Mouse (Mus musculus): ENCODE results near the gene Baz1a. TPM values are rescaled to one million over a fixed set of nuclear protein-coding genes. Genes with fewer than 3 reads are reported as not detected.

Baz1a gene
- 35.4 and 40.3 TPM in 2 replicates for polyA plus RNA-seq (2016; fragmentation: Nextera tagmentation; extraction: Ambion mirVana)

DNA sequence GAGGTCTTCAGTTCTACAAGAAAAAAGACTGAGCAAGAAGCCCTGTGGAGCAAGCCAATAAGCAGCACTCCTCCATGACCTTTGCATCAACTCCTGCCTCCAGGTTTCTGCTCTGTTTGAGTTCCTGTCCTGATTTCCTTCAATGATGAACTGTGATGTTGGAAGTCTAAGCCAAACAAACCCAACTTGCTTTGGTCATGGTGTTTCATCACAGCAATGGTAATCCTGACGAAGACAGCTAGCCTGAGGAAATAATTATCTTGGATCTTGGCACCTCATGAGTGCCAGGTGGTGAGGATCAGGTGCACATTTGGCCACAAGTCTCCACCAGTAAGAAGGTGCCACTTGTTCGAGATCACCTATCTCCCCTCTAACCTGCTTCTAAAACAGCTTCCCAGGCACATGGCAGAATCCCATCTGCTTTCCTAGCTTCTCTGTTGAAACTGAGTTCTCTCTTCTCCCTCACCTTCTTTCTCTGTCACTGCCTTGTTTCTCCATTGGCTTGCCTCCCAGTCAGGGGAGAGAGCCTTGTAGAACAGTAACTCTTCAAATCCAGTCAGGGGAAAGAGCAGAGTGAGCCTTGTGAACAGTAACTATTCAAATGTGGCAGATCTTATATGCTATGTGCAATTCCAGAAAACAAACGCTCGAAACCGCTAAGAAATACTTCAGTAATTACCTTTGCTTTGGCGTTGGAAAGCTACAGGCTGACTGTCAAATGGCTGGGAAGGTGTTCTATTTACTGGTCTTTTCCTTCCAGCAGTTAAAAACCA lies at the start of gene Baz1a:
Baz1a (minus strand) TSS at position 723 of the 773 bp plus-strand sequence.
- no peaks in the 10 kb centered on the region for H3K9me3 ChIP-seq
- H3K36me3 ChIP-seq = no peaks in the 10 kb centered on the region
- ATAC-seq (ENCODE audit: low FRiP score, low read depth) = no peak
- 87% methylated on average over 6 of the region's 6 CpGs for WGBS
- no peak within 1 kb of the TSS for H3K4me2 ChIP-seq (replicated peaks)
- H3K4me1 ChIP-seq = peaks cover 3% of the 10 kb centered on the region; the same call in 1 of the 2 replicates
- H3K27ac ChIP-seq (replicated peaks) = no peak within 1 kb of the TSS
- H3K27me3 ChIP-seq = no peaks in the 10 kb centered on the region
- H3K4me3 ChIP-seq = no peak within 1 kb of the TSS
- no peak within 1 kb of the TSS for H3K9ac ChIP-seq (replicated peaks)

DNA sequence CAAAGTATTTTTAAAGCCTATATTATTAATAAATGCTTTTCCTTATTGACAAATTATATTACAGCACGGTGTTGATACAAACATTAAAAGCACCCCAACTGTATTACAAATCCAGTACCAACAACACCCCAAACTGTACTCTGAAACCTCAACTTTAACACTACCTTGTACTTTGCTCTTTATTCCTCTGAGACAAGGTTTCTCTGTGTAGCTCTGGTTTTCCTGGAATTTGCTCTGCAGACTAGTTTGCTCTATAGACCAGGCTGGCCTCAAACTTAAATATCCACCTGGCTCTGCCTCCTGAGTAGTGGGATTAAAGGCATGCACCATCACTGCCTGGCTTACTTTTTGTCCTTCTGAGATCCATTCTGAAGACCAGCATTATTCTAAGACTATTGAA lies 48.0 kb upstream of the Baz1a start:
- Histone ChIP-seq H3K4me3 (no peak overlapping the region), H3K27me3 (no peaks in the 10 kb centered on the region), H3K9ac (replicated peaks) (no peak overlapping the region), H3K9me3 (no peaks in the 10 kb centered on the region), H3K36me3 (peaks cover 15% of the 10 kb centered on the region; the same call in 1 of the 2 replicates), H3K4me2 (replicated peaks) (no peak overlapping the region), H3K4me1 (no peaks in the 10 kb centered on the region), H3K27ac (replicated peaks) (no peak overlapping the region)
- 94% methylated on average over 1 of the region's 1 CpGs for WGBS
- ATAC-seq (ENCODE audit: low FRiP score, low read depth) = no peak

DNA sequence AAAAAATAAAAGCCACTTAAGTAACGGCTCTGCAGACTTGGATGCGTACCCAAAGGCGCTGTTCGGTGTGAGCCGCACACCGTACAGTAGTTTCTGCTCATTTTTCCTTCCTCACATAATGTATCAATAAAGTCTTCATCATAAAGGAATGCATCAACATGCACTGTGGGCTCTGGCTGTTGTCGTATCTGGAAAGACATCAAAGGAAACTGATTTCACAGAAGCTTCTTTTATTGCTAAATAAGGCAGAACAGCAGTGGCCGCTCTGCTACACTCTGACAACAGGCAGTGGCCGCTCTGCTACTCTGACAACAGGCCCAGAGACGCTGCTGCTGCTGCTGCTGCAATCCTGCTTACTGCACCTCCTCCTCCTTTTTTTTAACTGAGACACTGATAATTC lies 46.9 kb upstream of the Baz1a start:
- no peak overlapping the region for H3K4me2 ChIP-seq (replicated peaks)
- no peaks in the 10 kb centered on the region for H3K9me3 ChIP-seq
- H3K4me1 ChIP-seq = no peaks in the 10 kb centered on the region
- ATAC-seq (ENCODE audit: low FRiP score, low read depth) = no peak
- no peak overlapping the region for H3K4me3 ChIP-seq
- WGBS = 83% methylated on average over 10 of the region's 10 CpGs
- peaks cover 15% of the 10 kb centered on the region; the same call in 1 of the 2 replicates for H3K36me3 ChIP-seq
- no peaks in the 10 kb centered on the region for H3K27me3 ChIP-seq
- H3K9ac ChIP-seq (replicated peaks) = no peak overlapping the region
- no peak overlapping the region for H3K27ac ChIP-seq (replicated peaks)

DNA sequence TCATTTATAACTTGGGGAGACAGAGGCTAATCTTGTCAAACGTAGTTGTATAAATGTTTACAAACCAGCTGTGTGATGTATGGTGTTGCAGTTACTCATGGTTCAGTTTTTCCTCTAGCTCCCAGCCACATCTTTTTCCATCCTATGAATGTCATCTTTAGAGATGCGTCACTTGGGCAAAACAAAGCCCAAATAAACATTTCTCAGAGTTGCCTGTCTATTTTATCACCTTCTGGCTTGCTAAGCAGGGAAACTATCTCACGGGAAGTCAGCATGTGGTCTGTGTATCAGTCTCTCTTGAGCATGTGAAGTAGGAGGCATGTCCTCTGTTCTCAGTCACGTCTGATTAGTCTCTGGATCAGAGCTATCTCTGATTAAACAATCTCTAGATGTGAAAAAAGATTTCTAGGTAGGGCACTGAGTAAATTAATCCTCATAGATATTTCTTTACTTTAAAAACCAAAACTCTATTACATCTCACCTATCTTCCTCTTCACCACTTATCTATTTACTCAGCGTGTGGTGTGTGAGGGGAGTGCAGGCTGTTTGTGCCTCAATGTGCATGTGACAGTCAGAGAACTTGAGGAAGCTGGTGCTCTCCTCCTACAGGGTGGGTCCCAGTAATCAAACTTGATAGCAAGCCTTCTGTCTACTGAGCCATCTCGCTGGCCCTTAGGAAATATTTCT lies 46.2 kb upstream of the Baz1a start:
- no peak overlapping the region for H3K27ac ChIP-seq (replicated peaks)
- 94% methylated on average over 6 of the region's 6 CpGs for WGBS
- ATAC-seq (ENCODE audit: low FRiP score, low read depth) = no peak

DNA sequence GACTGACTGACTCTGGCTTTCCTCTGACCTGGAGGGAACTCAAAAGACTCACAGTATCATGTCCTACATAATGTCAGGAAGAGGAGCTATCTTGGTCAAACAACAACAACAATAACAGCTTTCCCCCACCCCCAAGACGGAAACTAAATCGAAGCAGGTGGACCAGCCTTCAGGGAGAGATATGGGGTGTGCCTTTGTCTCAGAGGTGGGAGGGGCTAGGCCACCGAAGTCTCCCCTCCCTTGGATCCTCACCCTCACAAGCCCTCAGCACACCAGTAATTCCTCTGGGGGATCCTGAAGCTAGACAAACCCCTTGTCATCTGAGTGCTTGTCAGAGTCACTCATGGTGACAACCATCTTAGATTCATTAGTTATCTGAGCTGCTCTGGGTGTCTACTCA lies 45.7 kb upstream of the Baz1a start:
- H3K27me3 ChIP-seq = no peaks in the 10 kb centered on the region
- no peaks in the 10 kb centered on the region for H3K9me3 ChIP-seq
- WGBS = 78% methylated on average over 3 of the region's 3 CpGs
- H3K27ac ChIP-seq (replicated peaks) = no peak overlapping the region
- H3K9ac ChIP-seq (replicated peaks) = no peak overlapping the region
- no peaks in the 10 kb centered on the region for H3K4me1 ChIP-seq
- peaks cover 18% of the 10 kb centered on the region; the same call in 1 of the 2 replicates for H3K36me3 ChIP-seq
- H3K4me2 ChIP-seq (replicated peaks) = no peak overlapping the region
- no peak for ATAC-seq (ENCODE audit: low FRiP score, low read depth)
- no peak overlapping the region for H3K4me3 ChIP-seq

More for the DNA sequence above, 46.2 kb upstream of the Baz1a start:
- no peak overlapping the region for H3K9ac ChIP-seq (replicated peaks)
- no peaks in the 10 kb centered on the region for H3K27me3 ChIP-seq
- H3K4me2 ChIP-seq (replicated peaks) = no peak overlapping the region
- no peak overlapping the region for H3K4me3 ChIP-seq
- no peaks in the 10 kb centered on the region for H3K4me1 ChIP-seq
- peaks cover 18% of the 10 kb centered on the region; the same call in 1 of the 2 replicates for H3K36me3 ChIP-seq
- no peaks in the 10 kb centered on the region for H3K9me3 ChIP-seq

DNA sequence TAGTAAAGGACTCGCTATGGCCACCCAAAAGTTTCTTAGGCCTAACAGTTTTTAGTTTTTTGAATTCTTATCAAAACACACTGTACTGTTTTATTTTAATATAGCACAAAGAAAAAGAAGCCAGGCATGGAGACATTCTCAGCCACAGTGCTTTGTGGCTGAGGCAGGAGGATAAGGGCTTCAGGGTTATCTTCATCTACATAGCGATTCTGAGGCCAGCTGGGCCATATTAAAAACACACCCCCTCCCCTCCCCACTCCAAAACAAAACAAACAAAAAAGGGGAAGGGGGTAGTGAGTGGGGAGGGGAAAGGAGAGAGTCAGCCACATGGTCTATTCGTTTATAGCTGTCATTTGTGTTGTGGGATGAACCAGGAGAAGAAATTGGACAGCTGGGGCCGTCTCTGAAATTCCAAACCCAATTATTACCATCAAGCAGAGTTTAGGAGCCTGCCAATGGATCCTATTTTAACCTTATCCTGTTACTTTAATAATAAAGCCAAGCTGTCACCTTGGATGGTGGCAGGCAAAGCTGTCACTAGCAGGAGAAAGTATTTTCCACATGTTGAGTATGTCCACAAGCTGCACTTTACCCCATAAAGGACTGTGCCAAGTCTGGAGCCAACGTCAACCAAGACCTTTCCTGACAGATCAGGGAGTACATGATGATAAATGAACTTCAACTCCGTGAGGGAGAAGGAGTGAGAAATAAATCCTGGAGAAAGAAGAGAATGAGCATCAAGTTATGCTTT lies 44.9 kb upstream of the Baz1a start:
- 83% methylated on average over 6 of the region's 6 CpGs for WGBS
- H3K27ac ChIP-seq (replicated peaks) = no peak overlapping the region
- peaks cover 18% of the 10 kb centered on the region; the same call in 1 of the 2 replicates for H3K36me3 ChIP-seq
- no peak for ATAC-seq (ENCODE audit: low FRiP score, low read depth)
- no peak overlapping the region for H3K9ac ChIP-seq (replicated peaks)
- no peaks in the 10 kb centered on the region for H3K27me3 ChIP-seq
- no peak overlapping the region for H3K4me2 ChIP-seq (replicated peaks)
- no peaks in the 10 kb centered on the region for H3K4me1 ChIP-seq
- no peak overlapping the region for H3K4me3 ChIP-seq
- no peaks in the 10 kb centered on the region for H3K9me3 ChIP-seq

DNA sequence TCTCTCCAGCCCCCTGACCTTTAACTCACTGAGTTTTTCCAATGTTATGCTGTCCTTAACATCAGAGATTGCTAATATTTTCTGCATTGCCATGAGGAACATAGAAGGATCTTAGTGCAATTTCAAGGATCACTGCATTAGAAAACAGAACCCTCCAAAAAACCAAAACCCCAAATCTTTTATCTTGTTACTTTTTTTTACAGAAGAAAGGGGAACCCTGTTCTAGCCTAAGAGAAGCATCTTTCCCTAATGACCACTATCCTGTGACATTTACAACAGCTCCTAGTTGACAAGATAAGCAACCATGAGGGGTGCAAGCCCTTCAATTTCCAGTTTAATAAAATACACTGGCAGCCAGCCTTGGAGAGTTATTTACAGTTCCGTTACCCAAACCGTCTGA lies 42.6 kb upstream of the Baz1a start:
- H3K27ac ChIP-seq (replicated peaks) = no peak overlapping the region
- no peaks in the 10 kb centered on the region for H3K27me3 ChIP-seq
- H3K4me1 ChIP-seq = no peaks in the 10 kb centered on the region
- no peak overlapping the region for H3K4me2 ChIP-seq (replicated peaks)
- 89% methylated on average over 2 of the region's 2 CpGs for WGBS
- H3K36me3 ChIP-seq = peaks cover 18% of the 10 kb centered on the region; the same call in 1 of the 2 replicates
- no peak overlapping the region for H3K4me3 ChIP-seq
- ATAC-seq (ENCODE audit: low FRiP score, low read depth) = no peak
- H3K9me3 ChIP-seq = no peaks in the 10 kb centered on the region
- H3K9ac ChIP-seq (replicated peaks) = no peak overlapping the region

DNA sequence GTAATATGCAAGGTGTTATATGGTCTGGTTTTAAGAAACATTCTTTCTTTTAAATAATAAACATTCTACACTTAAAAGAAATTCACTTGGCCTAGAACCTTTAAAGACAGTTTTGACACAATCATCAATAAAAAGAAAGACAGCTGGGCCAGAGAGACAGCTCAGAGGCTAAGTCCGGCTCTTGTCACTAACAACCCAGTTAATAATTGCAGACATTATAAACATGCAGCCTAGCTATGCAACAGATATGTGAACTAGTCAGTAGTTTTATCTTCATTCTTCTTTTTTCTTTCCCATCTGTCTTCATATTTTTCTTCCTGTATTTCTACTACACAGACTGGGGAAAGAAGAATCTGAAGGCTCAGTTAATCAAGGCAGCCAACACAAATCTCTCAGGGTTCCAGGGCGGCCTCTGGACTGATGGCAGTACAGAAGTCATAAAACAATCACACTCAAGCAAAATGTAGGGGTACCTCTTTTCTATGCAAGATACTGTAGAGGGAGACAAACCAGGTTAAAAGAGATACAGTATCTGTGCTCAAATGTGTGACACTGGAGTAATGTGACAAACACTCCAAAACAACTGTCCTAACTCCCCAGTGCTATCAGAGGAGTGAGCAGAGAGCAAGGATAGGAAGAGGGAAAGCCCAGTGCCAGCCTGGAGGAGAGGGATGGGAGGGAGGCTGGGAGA lies 40.5 kb upstream of the Baz1a start:
- Histone ChIP-seq H3K36me3 (0 out of 2 replicates have a peak, but pooled peaks cover 9% of the 10 kb centered on the region), H3K4me3 (no peak overlapping the region), H3K9me3 (no peaks in the 10 kb centered on the region), H3K27me3 (no peaks in the 10 kb centered on the region), H3K4me1 (no peaks in the 10 kb centered on the region), H3K4me2 (replicated peaks) (no peak overlapping the region), H3K9ac (replicated peaks) (no peak overlapping the region), H3K27ac (replicated peaks) (no peak overlapping the region)
- no peak for ATAC-seq (ENCODE audit: low FRiP score, low read depth)
- WGBS = 89% methylated on average over 2 of the region's 2 CpGs

DNA sequence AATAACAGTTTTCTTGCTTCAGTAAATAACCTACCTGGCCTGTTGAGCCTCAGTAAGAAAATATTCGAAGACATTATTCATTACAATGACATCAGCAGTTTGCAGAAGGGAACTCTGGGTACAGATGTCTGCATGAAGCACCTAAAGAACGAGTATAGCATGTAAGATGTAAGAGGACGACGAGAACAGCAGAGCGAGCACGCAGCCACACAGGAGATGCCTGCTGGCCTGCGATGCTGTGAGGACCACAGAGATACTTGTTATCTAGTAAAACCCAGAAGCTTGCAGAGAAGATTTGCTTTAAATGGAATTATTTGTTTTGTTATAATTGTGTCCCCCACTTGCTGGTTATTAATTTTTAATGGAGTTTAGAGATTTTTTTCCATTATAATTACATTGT lies 39.1 kb upstream of the Baz1a start:
- no peak for ATAC-seq (ENCODE audit: low FRiP score, low read depth)
- no peaks in the 10 kb centered on the region for H3K9me3 ChIP-seq
- H3K36me3 ChIP-seq = 0 out of 2 replicates have a peak, but pooled peaks cover 4% of the 10 kb centered on the region
- no peak overlapping the region for H3K4me2 ChIP-seq (replicated peaks)
- H3K9ac ChIP-seq (replicated peaks) = no peak overlapping the region
- H3K27me3 ChIP-seq = no peaks in the 10 kb centered on the region
- 89% methylated on average over 7 of the region's 7 CpGs for WGBS
- H3K4me3 ChIP-seq = no peak overlapping the region
- no peaks in the 10 kb centered on the region for H3K4me1 ChIP-seq
- H3K27ac ChIP-seq (replicated peaks) = no peak overlapping the region

DNA sequence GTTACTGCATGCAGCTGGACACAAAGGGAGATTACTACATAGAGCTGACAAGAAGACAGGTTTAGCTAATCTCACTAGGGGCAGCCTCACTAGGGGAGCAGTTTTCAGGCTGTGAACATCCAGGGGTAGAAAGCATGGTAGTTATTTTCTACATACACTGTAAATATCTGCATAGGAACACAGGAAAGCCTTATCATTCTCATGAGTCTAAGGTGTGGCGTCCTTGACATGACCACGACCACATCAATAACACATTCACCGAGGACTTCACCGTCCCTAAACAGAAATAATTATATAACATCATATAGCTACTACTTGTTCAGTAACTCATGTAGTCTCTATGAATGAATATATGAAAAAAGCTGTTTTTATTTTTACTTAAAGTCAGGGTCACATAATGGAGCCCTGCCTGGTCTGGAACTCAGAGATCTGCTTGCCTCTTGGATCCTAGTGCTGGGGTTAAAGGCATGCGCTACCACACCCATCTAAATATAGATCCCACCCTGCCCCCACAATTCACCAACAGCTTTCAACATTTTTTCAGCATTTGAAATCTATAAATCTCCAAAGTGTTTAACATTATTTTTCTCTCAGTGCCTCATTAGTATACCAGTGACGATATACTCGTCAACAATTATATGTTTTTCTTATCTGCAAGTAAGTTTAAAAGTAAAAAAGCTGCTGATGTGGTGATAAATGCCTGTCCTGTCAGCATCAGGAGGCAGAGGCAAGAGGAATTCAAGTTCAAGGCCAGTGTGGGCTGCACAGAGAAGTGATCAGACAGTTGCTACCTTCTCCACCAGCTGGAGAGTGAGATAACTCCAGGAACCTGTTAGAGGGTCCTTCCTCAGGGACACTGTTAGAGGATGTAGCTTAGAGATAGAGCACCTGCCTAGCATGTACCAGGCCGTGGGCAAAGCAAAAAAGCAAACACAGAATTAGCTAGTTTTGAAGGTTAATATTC lies 37.3 kb upstream of the Baz1a start:
- H3K4me2 ChIP-seq (replicated peaks) = no peak overlapping the region

More for the DNA sequence above, 37.3 kb upstream of the Baz1a start:
- H3K27ac ChIP-seq (replicated peaks) = no peak overlapping the region
- ATAC-seq (ENCODE audit: low FRiP score, low read depth) = no peak
- 94% methylated on average over 8 of the region's 8 CpGs for WGBS
- H3K27me3 ChIP-seq = no peaks in the 10 kb centered on the region
- H3K4me1 ChIP-seq = no peaks in the 10 kb centered on the region
- H3K36me3 ChIP-seq = peaks cover 11% of the 10 kb centered on the region
- H3K4me3 ChIP-seq = no peak overlapping the region
- no peak overlapping the region for H3K9ac ChIP-seq (replicated peaks)
- H3K9me3 ChIP-seq = no peaks in the 10 kb centered on the region
